Mouse (Mus musculus): Measurements from ENCODE around the gene Epb41l5. TPM values are rescaled to one million over a fixed set of nuclear protein-coding genes. Genes with fewer than 3 reads are reported as not detected.

The Epb41l5 gene
- polyA plus RNA-seq, 1 experiment: 5.4 TPM

DNA sequence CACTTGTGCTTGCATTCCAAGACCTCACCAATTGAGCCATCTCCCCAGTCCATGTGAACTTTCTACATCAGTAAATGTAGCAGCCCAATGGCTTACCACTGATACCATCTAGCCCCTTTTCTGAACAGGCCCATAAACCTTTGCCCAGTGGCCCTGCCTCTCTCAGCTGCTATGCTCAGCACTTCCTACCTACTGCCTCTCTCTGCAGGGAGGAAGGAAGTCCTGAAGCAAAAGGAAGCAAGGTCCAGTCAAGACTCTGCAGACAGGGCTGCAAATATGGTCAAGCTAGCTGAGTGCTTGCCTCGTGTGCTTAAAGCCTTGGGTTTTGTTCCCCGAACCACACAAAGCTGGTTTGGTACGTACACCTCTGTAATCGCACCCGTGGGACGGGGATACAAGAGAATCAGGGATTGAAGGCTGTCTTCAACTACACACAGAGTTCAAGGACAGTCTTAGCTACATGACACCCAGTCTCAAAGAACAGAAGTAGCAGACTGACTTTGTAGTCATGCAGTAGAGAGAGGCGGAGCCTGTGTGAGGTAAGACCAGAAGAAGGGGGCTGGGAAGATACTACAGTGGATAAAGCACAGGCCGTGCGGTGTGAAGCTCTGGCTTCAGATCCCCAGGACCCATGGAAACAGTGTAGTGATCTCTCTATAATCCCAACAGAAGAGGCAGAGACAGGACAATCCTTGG is 150.1 kb downstream of the Epb41l5 start:
- H3K27ac ChIP-seq (ENCODE audit: insufficient read depth, low read length): no peak overlapping the region
- peaks cover 8% of the 10 kb centered on the region; the same call in 1 of the 2 replicates for H3K4me1 ChIP-seq (ENCODE audit: control insufficient read depth, insufficient read depth, low read length)
- TF ChIP-seq CTCF (IDR thresholded peaks at IDR 0.05; ENCODE audit: extremely low read depth, insufficient read depth, low read length) (no peak), POLR2A (IDR thresholded peaks at IDR 0.05; ENCODE audit: extremely low read depth, insufficient read depth, low read length) (no peak)
- H3K4me3 ChIP-seq (ENCODE audit: insufficient read depth, low read length): no peak overlapping the region

DNA sequence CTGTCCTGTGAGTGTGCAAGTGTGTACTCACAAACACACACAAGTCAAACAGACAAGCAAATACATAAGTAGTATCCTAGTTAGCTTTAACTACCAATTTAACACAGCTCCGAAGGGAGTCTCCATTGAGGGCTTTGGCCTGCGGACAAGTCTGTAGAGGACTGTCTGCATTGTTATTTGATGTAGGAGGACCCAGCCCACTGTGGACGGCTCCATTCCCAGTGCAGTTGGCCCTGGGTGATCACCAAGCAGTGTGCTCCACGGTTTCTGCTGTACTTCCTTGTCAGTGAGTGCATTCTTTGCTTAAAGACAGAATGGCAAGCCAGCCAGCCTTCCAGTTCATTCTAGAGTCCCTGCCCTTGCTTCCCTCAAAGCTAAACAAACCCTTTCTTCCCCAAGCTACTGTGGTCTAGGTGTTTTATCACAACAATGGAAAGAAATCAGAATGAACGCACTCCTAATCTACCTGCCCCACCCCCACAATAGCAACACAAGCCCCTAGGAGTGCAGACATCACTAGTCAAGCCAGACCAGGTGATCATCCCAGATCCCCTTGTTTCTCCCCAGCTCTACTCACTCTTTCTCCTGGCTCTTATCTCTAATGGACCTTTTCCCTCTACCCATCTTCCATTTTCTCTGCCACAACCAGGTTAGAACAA is 151.3 kb downstream of the Epb41l5 start:
- TF ChIP-seq POLR2A (IDR thresholded peaks at IDR 0.05; ENCODE audit: extremely low read depth, insufficient read depth, low read length): no peak
- TF ChIP-seq CTCF (IDR thresholded peaks at IDR 0.05; ENCODE audit: extremely low read depth, insufficient read depth, low read length): no peak
- no peak overlapping the region for H3K4me3 ChIP-seq (ENCODE audit: insufficient read depth, low read length)
- no peak overlapping the region for H3K27ac ChIP-seq (ENCODE audit: insufficient read depth, low read length)
- 0 out of 2 replicates have a peak, but pooled peaks cover 3% of the 10 kb centered on the region for H3K4me1 ChIP-seq (ENCODE audit: control insufficient read depth, insufficient read depth, low read length)

DNA sequence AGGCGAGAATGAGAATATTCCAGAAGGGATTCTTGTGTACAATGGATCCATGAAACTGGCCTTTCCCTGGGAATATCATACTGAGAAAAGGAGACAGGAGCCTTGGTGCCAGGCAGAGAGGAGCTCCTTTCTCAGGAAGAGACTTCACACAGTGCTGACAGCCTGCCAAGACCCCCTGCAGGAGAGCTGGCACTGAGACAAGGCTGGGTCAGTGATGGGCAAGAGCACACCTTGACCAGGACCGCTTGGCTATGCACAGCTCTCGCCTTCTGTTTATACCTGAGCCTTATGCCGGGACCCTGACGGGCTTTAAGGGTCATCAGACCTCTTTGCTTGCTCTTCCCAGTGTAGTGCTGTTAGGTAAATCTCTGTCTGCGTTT is 153.4 kb downstream of the Epb41l5 start:
- Histone ChIP-seq H3K4me1 (ENCODE audit: control insufficient read depth, insufficient read depth, low read length) (no peaks in the 10 kb centered on the region), H3K27ac (ENCODE audit: insufficient read depth, low read length) (no peak overlapping the region), H3K4me3 (ENCODE audit: insufficient read depth, low read length) (no peak overlapping the region)
- TF ChIP-seq POLR2A (IDR thresholded peaks at IDR 0.05; ENCODE audit: extremely low read depth, insufficient read depth, low read length): no peak
- TF ChIP-seq CTCF (IDR thresholded peaks at IDR 0.05; ENCODE audit: extremely low read depth, insufficient read depth, low read length): no peak

Other genes starting within 250 kb of the Epb41l5 start
- gene Inhbb, start 226.8 kb downstream of the Epb41l5 start, polyA plus RNA-seq (2012; rRNA removed): 3.5 TPM in 2 replicates
- gene Ralb, start 144.2 kb downstream of the Epb41l5 start, polyA plus RNA-seq (2012; rRNA removed): 20.8 and 21.1 TPM in 2 replicates
- gene Tmem185b, start 122.8 kb downstream of the Epb41l5 start, polyA plus RNA-seq (2012; rRNA removed): 10.7 and 11.0 TPM in 2 replicates
- gene Ptpn4, start 188.6 kb upstream of the Epb41l5 start, polyA plus RNA-seq (2012; rRNA removed): 20.1 and 20.4 TPM in 2 replicates

Measured in cortical plate, adult 2 months (tissue).